Mouse (Mus musculus) hindlimb bud, embryonic 11.5 days (tissue): ENCODE data around the gene Ddx52.

Source experiments
- DNase-seq: peaks from one replicate; pipeline ENCODE4 v3.0.0-alpha.2; 2012; ENCODE audit warnings: low read depth, low spot score; ENCODE audit errors: extremely low spot score

The Ddx52 gene

DNA sequence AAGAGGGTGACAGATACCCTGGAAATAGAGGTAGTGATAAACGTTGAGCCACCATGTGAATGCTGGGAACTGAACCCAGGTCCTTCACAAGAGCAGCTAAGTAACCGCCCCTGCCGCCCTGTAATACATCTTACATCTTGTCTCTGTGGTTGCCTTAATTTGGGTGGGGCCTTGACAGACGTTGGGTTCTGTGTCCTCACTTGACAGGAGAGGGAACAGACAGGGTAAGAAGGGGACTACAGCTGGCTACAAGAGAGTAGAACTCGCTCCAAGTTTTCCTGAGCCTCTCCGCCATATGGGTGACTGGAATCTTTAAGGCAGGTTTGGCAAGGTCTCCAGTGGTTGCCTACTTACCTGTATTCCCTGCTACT is 26.3 kb downstream of the Ddx52 start:
- DNase-seq = no peak

DNA sequence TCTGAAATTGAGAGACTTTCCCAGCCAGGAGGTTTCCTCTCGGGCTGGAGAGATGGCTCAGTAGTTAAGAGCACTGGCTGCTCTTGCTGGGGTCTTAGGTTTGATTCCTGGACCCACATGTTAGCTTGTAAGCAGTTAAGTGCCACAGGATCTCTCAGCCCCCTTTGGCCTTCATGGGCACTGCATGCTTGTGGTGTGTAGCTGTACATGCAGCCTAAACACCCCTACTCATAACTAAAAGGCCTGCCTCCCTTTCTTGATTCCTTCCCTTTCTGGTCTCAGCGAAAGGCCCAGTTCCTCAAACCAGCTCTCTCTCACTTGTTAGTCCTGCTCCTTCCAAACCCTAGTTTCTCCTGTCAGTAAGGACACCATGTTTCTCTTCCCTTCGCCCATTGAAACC is 27.2 kb downstream of the Ddx52 start:
- no peak for DNase-seq

- no peak for DNase-seq
Measured at GRCm38 (mm10) chr11:83974561-83975346, 32.9 kb downstream of the Ddx52 start.

GRCm38 (mm10) chr11:83975488-83975887 is 33.6 kb downstream of the Ddx52 start:
- no peak for DNase-seq

GRCm38 (mm10) chr11:83976236-83976977 is 34.5 kb downstream of the Ddx52 start:
- no peak for DNase-seq

DNA sequence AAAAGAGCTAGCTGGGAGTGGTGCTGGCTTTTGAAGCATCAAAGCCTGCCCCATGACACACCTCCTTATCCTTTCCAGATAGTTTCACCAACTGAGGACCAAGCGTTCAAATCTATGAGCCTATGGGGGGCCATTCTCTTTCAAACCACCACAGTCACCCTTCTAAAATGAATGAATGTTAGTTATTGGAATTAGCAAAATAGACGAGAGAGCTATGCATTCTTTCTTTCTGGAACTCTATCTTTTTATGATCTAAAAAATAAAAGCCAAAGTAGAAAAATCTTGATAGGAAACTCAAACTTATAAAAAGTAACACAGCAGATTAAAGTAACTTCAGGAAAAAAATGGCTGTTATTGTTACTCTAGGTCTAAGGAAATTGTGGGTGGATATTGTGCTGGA is 35.9 kb downstream of the Ddx52 start:
- no peak for DNase-seq

- no peak for DNase-seq
Measured at GRCm38 (mm10) chr11:83979992-83980391, 38.1 kb downstream of the Ddx52 start.

- no peak for DNase-seq
Measured at GRCm38 (mm10) chr11:83981338-83981737, 39.5 kb downstream of the Ddx52 start.

- DNase-seq = no peak
Measured at GRCm38 (mm10) chr11:83991701-83992100, 49.8 kb downstream of the Ddx52 start.

DNA sequence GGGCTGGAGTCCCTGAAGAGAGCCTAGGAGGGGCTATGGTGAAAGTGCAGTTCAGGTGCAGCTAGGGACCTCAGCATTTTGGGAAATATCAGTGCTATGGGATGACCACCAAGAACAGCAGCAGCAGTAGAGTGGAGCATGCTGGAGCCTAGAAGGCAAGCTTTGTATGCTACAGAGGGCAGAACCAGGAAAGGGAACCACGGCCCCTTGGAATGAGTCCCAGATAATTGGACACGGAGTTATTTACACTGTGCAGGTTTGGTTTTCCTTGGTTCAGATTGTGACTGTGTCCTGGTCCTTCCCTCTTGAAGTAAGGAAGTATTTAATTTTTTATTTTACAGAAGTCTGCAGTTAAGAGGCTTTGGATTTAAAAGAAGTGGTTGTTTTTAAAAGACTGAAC is 51.6 kb downstream of the Ddx52 start:
- no peak for DNase-seq

- no peak for DNase-seq
Measured at GRCm38 (mm10) chr11:83994481-83994880, 52.6 kb downstream of the Ddx52 start.

- no peak for DNase-seq
Measured at GRCm38 (mm10) chr11:83995535-83995950, 53.7 kb downstream of the Ddx52 start.

GRCm38 (mm10) chr11:83997171-83997868 is 55.5 kb downstream of the Ddx52 start:
- DNase-seq = no peak

GRCm38 (mm10) chr11:83998993-83999392 is 57.1 kb downstream of the Ddx52 start:
- no peak for DNase-seq

GRCm38 (mm10) chr11:83999411-83999915 is 57.6 kb downstream of the Ddx52 start:
- DNase-seq = no peak

DNA sequence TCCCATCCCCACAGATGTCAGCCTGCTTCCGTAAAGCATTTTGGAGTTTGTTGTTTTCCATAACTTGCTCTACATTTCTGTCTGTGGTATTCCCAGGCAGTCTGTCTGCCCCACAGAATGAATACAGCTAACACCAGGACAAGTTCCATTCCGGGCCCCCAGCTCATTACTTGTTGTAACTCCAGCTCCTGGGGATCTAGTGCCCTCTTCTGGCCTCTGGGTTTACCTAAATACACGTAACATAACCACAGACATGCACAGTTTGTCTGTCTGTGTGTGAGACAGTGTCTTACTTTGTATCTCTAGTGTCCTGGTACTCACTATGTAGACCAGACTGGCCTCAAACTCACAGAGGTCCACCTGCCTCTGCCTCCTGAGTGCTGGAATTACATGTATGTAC is 59.4 kb downstream of the Ddx52 start:
- DNase-seq = no peak

DNA sequence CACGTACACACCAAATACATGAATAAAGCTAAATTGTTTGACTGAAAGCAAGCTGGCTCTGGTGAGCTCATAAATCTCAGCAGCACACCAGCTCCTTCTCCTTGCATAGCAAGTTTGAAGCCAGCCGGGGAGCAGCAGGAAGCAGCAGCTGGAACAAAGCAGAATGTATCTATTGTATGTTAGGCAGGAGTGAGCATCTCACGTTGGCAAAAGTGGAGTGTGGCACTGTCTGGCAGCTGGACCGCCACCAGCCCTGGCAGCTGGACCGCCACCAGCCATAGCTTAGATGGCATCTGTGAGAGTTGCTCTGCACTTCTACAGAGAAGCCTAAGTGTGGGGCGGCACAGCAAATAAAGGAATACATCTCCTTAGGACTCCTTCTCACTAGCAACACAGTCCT is 62.1 kb downstream of the Ddx52 start:
- no peak for DNase-seq

- DNase-seq = no peak
Measured at GRCm38 (mm10) chr11:84009001-84009400, 67.1 kb downstream of the Ddx52 start.

DNA sequence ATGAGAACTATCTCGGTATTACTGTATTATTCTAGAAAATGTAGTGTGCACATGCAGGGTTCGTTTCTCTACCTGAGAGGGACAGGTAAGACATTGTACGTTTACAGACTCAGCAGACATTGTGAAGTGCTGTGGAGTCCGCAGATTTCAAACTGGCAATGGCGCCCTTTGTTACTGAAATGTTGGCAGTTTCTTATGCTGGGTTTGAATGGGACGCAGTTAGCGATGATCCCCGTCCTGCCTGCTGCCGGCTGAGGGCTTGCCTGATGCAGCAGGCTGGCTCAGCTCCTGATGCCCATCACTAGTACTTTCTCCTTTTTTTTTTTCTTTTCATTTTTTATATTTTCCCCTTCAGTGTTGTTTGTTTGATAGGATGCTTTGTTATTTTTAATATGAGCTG is 68.5 kb downstream of the Ddx52 start:
- no peak for DNase-seq

- no peak for DNase-seq
Measured at GRCm38 (mm10) chr11:84011050-84011449, 69.2 kb downstream of the Ddx52 start.

DNA sequence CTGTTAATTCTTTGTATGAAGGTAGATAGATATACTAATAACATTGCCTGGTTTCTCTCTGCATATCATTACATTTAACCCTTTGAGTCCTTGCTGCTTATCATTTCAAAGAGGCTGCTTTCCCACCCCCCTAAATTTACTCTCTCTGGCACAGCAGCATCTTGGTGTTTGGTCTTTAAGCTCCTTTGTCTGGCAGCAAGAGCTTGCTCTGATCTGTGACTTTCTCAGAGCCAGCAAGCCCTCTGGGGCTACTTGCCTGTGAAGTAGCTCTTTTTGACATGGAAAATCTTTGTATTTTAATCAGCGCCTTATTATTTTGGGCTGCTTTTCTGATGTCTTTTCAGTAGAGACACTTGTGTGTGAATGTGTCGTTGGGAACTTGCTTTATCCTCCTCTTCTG is 69.7 kb downstream of the Ddx52 start:
- DNase-seq = no peak
